Mouse (Mus musculus) embryonic facial prominence, embryonic 13.5 days (tissue): ENCODE data around the gene Tln2. TPM values are rescaled to one million over a fixed set of nuclear protein-coding genes. Genes with fewer than 3 reads are reported as not detected.

ENCODE experiments used
- ATAC-seq: fragments of 200-750 bp; cut with Nextera tagmentation; 2 replicates; pipeline ENCODE4 v1.8.0; 2017; ENCODE audit warnings: low read depth; ENCODE audit not compliant: insufficient number of reproducible peaks, insufficient read depth, low FRiP score, low TSS enrichment
- H3K27ac ChIP-seq: fragments of 300-500 bp; sonication (generic); 2 replicates; pipeline ENCODE4 v1.5.1; 2015; ENCODE audit warnings: moderate library complexity, mild to moderate bottlenecking, inconsistent platforms
- H3K27me3 ChIP-seq: fragments of 300-500 bp; sonication (generic); 2 replicates; pipeline ENCODE4 v1.6.1; 2015; ENCODE audit warnings: mild to moderate bottlenecking, inconsistent platforms
- H3K36me3 ChIP-seq: fragments of 300-500 bp; sonication (generic); 2 replicates; pipeline ENCODE4 v1.6.1; 2015; ENCODE audit warnings: mild to moderate bottlenecking, inconsistent platforms
- H3K4me1 ChIP-seq: fragments of 300-500 bp; sonication (generic); 2 replicates; pipeline ENCODE4 v1.6.1; 2015; ENCODE audit warnings: inconsistent platforms
- H3K4me2 ChIP-seq: fragments of 300-500 bp; sonication (generic); 2 replicates; pipeline ENCODE4 v1.6.1; 2015; ENCODE audit warnings: moderate library complexity, mild to moderate bottlenecking, inconsistent platforms
- H3K4me3 ChIP-seq: fragments of 300-500 bp; sonication (generic); 2 replicates; pipeline ENCODE4 v1.5.1; 2015; ENCODE audit warnings: mild to moderate bottlenecking, inconsistent platforms
- H3K9ac ChIP-seq: fragments of 300-500 bp; sonication (generic); 2 replicates; pipeline ENCODE4 v1.6.1; 2015; ENCODE audit warnings: mild to moderate bottlenecking, inconsistent platforms
- H3K9me3 ChIP-seq: fragments of 300-500 bp; sonication (generic); 2 replicates; pipeline ENCODE4 v1.6.1; 2016; ENCODE audit warnings: inconsistent platforms
- WGBS: fragments of 180-500 bp; shearing (Covaris S2); methylation state at CpG from one replicate; pipeline ENCODE4 v1.1.7; 2015; ENCODE audit warnings: mixed read lengths; 5-methylcytosine and 5-hydroxymethylcytosine counted together
- polyA plus RNA-seq: library from polyadenylated mRNA; unstranded; fragments of >200 nt; fragmentation: Nextera tagmentation; extraction: Ambion mirVana; gene quantifications from 2 replicates; pipeline ENCODE4 v1.2.1, GENCODE M21; 2015

Gene Tln2
- polyA plus RNA-seq, 1 experiment from 2014 or later = 43.4 TPM

GRCm38 (mm10) chr9:67347184-67347583 lies 212.3 kb downstream of the Tln2 start:
- Histone ChIP-seq H3K4me1 (no peaks in the 10 kb centered on the region), H3K4me2 (no peak overlapping the region), H3K4me3 (no peak overlapping the region), H3K9me3 (no peaks in the 10 kb centered on the region), H3K36me3 (peaks cover 21% of the 10 kb centered on the region), H3K9ac (no peak overlapping the region), H3K27me3 (no peaks in the 10 kb centered on the region), H3K27ac (no peak overlapping the region)
- WGBS = 96% methylated on average over 5 of the region's 5 CpGs
- ATAC-seq = no peak

GRCm38 (mm10) chr9:67331281-67331680 lies 228.2 kb downstream of the Tln2 start:
- H3K9me3 ChIP-seq = no peaks in the 10 kb centered on the region
- ATAC-seq = no peak
- H3K4me2 ChIP-seq = no peak overlapping the region
- WGBS = 82% methylated on average over 3 of the region's 3 CpGs
- H3K27ac ChIP-seq = no peak overlapping the region
- peaks cover 8% of the 10 kb centered on the region; the same call in 1 of the 2 replicates for H3K36me3 ChIP-seq
- peaks cover 15% of the 10 kb centered on the region for H3K4me1 ChIP-seq
- no peak overlapping the region for H3K4me3 ChIP-seq
- no peaks in the 10 kb centered on the region for H3K27me3 ChIP-seq
- H3K9ac ChIP-seq = no peak overlapping the region

- ATAC-seq = no peak
- 71% methylated on average over 3 of the region's 3 CpGs for WGBS
- Histone ChIP-seq H3K4me1 (peaks cover 15% of the 10 kb centered on the region), H3K27ac (no peak overlapping the region), H3K27me3 (no peaks in the 10 kb centered on the region), H3K36me3 (no peaks in the 10 kb centered on the region), H3K9me3 (no peaks in the 10 kb centered on the region), H3K4me3 (no peak overlapping the region), H3K4me2 (no peak overlapping the region), H3K9ac (no peak overlapping the region)
Measured at GRCm38 (mm10) chr9:67328451-67328850, 231.1 kb downstream of the Tln2 start.

- no peak overlapping the region for H3K27ac ChIP-seq
- WGBS = 89% methylated on average over 6 of the region's 6 CpGs
- H3K9me3 ChIP-seq = no peaks in the 10 kb centered on the region
- no peak overlapping the region for H3K4me2 ChIP-seq
- no peak for ATAC-seq
- H3K9ac ChIP-seq = no peak overlapping the region
- H3K36me3 ChIP-seq = peaks cover 12% of the 10 kb centered on the region; the same call in 1 of the 2 replicates
- H3K4me3 ChIP-seq = no peak overlapping the region
- H3K27me3 ChIP-seq = no peaks in the 10 kb centered on the region
- H3K4me1 ChIP-seq = peaks cover 3% of the 10 kb centered on the region; the same call in 1 of the 2 replicates
Measured at GRCm38 (mm10) chr9:67321886-67322285, 237.6 kb downstream of the Tln2 start.

GRCm38 (mm10) chr9:67315356-67315755 lies 244.1 kb downstream of the Tln2 start:
- no peaks in the 10 kb centered on the region for H3K9me3 ChIP-seq
- no peak overlapping the region for H3K27ac ChIP-seq
- no peak overlapping the region for H3K4me2 ChIP-seq
- no peaks in the 10 kb centered on the region for H3K27me3 ChIP-seq
- no peak overlapping the region for H3K4me3 ChIP-seq
- H3K9ac ChIP-seq = no peak overlapping the region
- peaks cover 3% of the 10 kb centered on the region; the same call in 1 of the 2 replicates for H3K4me1 ChIP-seq
- no peak for ATAC-seq
- H3K36me3 ChIP-seq = peaks cover 20% of the 10 kb centered on the region
- 4% methylated on average over 1 of the region's 3 CpGs for WGBS

- Histone ChIP-seq H3K36me3 (peaks cover 19% of the 10 kb centered on the region), H3K27me3 (no peaks in the 10 kb centered on the region), H3K4me2 (no peak overlapping the region), H3K4me3 (no peak overlapping the region), H3K27ac (no peak overlapping the region), H3K9me3 (no peaks in the 10 kb centered on the region), H3K9ac (no peak overlapping the region), H3K4me1 (peaks cover 17% of the 10 kb centered on the region)
- ATAC-seq = no peak
- WGBS = 71% methylated on average over 6 of the region's 6 CpGs
Measured at GRCm38 (mm10) chr9:67304992-67305391, 254.5 kb downstream of the Tln2 start.

GRCm38 (mm10) chr9:67303986-67304385 lies 255.5 kb downstream of the Tln2 start:
- no peak for ATAC-seq
- no peaks in the 10 kb centered on the region for H3K27me3 ChIP-seq
- no peak overlapping the region for H3K27ac ChIP-seq
- H3K9me3 ChIP-seq = no peaks in the 10 kb centered on the region
- H3K4me3 ChIP-seq = no peak overlapping the region
- no peak overlapping the region for H3K9ac ChIP-seq
- H3K4me1 ChIP-seq = peaks cover 26% of the 10 kb centered on the region
- peaks cover 19% of the 10 kb centered on the region for H3K36me3 ChIP-seq
- H3K4me2 ChIP-seq = no peak overlapping the region

GRCm38 (mm10) chr9:67303038-67303437 lies 256.5 kb downstream of the Tln2 start:
- H3K4me3 ChIP-seq = no peak overlapping the region
- H3K27ac ChIP-seq = no peak overlapping the region
- peaks cover 19% of the 10 kb centered on the region for H3K36me3 ChIP-seq
- H3K9me3 ChIP-seq = no peaks in the 10 kb centered on the region
- no peak overlapping the region for H3K4me2 ChIP-seq
- H3K27me3 ChIP-seq = no peaks in the 10 kb centered on the region
- ATAC-seq = no peak
- no peak overlapping the region for H3K9ac ChIP-seq
- peaks cover 26% of the 10 kb centered on the region for H3K4me1 ChIP-seq

- Histone ChIP-seq H3K4me1 (peaks cover 26% of the 10 kb centered on the region), H3K4me2 (no peak overlapping the region), H3K27me3 (no peaks in the 10 kb centered on the region), H3K9me3 (no peaks in the 10 kb centered on the region), H3K36me3 (peaks cover 19% of the 10 kb centered on the region), H3K9ac (no peak overlapping the region), H3K27ac (no peak overlapping the region), H3K4me3 (no peak overlapping the region)
- 94% methylated on average over 10 of the region's 10 CpGs for WGBS
- no peak for ATAC-seq
Measured at GRCm38 (mm10) chr9:67302386-67302989, 257.0 kb downstream of the Tln2 start.

GRCm38 (mm10) chr9:67301571-67301970 lies 257.9 kb downstream of the Tln2 start:
- Histone ChIP-seq H3K27ac (no peak overlapping the region), H3K9me3 (no peaks in the 10 kb centered on the region), H3K36me3 (peaks cover 19% of the 10 kb centered on the region), H3K27me3 (no peaks in the 10 kb centered on the region), H3K4me1 (peaks cover 26% of the 10 kb centered on the region), H3K9ac (no peak overlapping the region), H3K4me2 (no peak overlapping the region), H3K4me3 (no peak overlapping the region)
- ATAC-seq = no peak
- WGBS = 85% methylated on average over 2 of the region's 2 CpGs

GRCm38 (mm10) chr9:67300769-67301168 lies 258.7 kb downstream of the Tln2 start:
- H3K36me3 ChIP-seq = peaks cover 14% of the 10 kb centered on the region
- no peaks in the 10 kb centered on the region for H3K9me3 ChIP-seq
- no peak overlapping the region for H3K9ac ChIP-seq
- H3K27ac ChIP-seq = 0 out of 2 replicates have a peak overlapping the region, but pooled peaks have one; percentile 34
- no peak overlapping the region for H3K4me2 ChIP-seq
- 45% methylated on average over 5 of the region's 5 CpGs for WGBS
- ATAC-seq = no peak
- H3K4me3 ChIP-seq = no peak overlapping the region
- no peaks in the 10 kb centered on the region for H3K27me3 ChIP-seq
- H3K4me1 ChIP-seq = peaks cover 26% of the 10 kb centered on the region

- no peak for ATAC-seq
Measured at GRCm38 (mm10) chr9:67300346-67300745, 259.2 kb downstream of the Tln2 start.

More at GRCm38 (mm10) chr9:67300346-67300745, 259.2 kb downstream of the Tln2 start:
- H3K9ac ChIP-seq = no peak overlapping the region
- H3K9me3 ChIP-seq = no peaks in the 10 kb centered on the region
- WGBS = 42% methylated on average over 3 of the region's 3 CpGs
- H3K27me3 ChIP-seq = no peaks in the 10 kb centered on the region
- H3K4me3 ChIP-seq = no peak overlapping the region
- H3K36me3 ChIP-seq = peaks cover 18% of the 10 kb centered on the region
- H3K27ac ChIP-seq = 0 out of 2 replicates have a peak overlapping the region, but pooled peaks have one; percentile 34
- H3K4me1 ChIP-seq = peaks cover 26% of the 10 kb centered on the region
- no peak overlapping the region for H3K4me2 ChIP-seq
